13 mouse cellular contexts compared by ENCODE assay signal in the genomic region with DNA sequence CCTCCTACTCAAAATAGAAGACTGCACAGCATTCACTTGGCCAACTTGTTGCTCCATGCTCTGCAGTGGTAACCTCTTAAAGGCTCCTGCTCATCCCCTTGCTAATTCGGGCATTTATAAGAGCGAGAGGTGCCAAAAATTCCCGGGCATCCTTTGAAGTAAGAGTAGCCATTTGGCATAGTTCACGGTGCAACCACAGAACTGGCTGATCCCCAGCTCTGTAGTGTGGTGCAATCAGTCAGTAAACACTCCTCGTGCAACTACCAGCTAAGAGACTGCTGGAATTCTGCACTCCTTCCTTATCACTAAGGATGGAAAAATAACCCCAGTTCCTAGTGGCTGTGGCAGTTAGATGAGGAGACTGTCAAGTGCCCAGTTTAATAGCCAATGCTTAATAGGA. TPM values are rescaled to one million over a fixed set of nuclear protein-coding genes. Genes with fewer than 3 reads are reported as not detected.
DNase-seq lines count a peak whose midpoint lies in the region; TF ChIP-seq lines count a peak whose summit lies in the region.
"Had no signal": no experiment of that assay in that cellular context is flagged by ENCODE, and none has a peak within 500 bp of the region (broad histone marks: within the 10 kb centered on the region; RNA-seq: fewer than 3 reads in every experiment).

No protein-coding gene starts in this region.

- H3K4me3 ChIP-seq in liver, adult 2 months (ENCODE audit: insufficient read depth, low read depth, low read length), result no peak overlapping the region
- H3K4me3 ChIP-seq in embryonic facial prominence, embryonic 10.5 days, result no peak overlapping the region
- H3K4me3 ChIP-seq: limb, embryonic 15.5 days had no signal

- no peak overlapping the region for H3K27ac ChIP-seq in liver, adult 2 months (replicated peaks; ENCODE audit: insufficient read depth, low read depth, low read length)
- no peak overlapping the region for H3K27ac ChIP-seq in embryonic facial prominence, embryonic 10.5 days (replicated peaks)
- H3K27ac ChIP-seq: limb, embryonic 15.5 days had no signal

- peak; percentile 94 for DNase-seq in liver, adult 2 months (ENCODE audit: extremely low read depth, low read depth, low spot score)
- no peak for DNase-seq in liver
- DNase-seq in cerebellum, postnatal 14 days, result peak; percentile 48 to 63
- DNase-seq in heart, postnatal 10 days, result peak; percentile 77 to 79
- DNase-seq in ovary, postnatal 14 days (ENCODE audit: low spot score), result peak; percentile 36
- DNase-seq in retina, embryonic 14.5 days (ENCODE audit: low spot score), result no peak
- no peak for DNase-seq in yolk sac, embryonic 10.5 days (ENCODE audit: low spot score)
- DNase-seq in embryonic facial prominence, embryonic 10.5 days (ENCODE audit: low spot score), result no peak

- no peak for TF ChIP-seq CTCF in liver, adult 2 months (IDR thresholded peaks at IDR 0.05; ENCODE audit: low read depth, low read length)

- no peak overlapping the region for H3K9ac ChIP-seq in liver, adult 2 months (ENCODE audit: low read depth, low read length)
- H3K9ac ChIP-seq: limb, embryonic 15.5 days had no signal

- 19% methylated on average over 5 of the region's 5 CpGs for WGBS in liver, adult 2 months
- WGBS in embryonic facial prominence, embryonic 10.5 days, result 87% methylated on average over 5 of the region's 5 CpGs

- TF ChIP-seq POLR2A in liver, adult 2 months (IDR thresholded peaks at IDR 0.05; ENCODE audit: extremely low read depth, insufficient read depth, low read length), result no peak

- no peaks in the 10 kb centered on the region for H3K79me2 ChIP-seq in liver, adult 2 months (ENCODE audit: control insufficient read depth, insufficient read depth, low read length)

- intact Hi-C loops in heart, postnatal 10 days (cut with DNase I), result loop anchor here (2.0 kb wide), 1 partner anchor 34 kb away; no protein-coding TSS in a partner anchor

- no peaks in the 10 kb centered on the region for H3K36me3 ChIP-seq in liver, adult 2 months (ENCODE audit: control insufficient read depth, insufficient read depth, low read length)
- H3K36me3 ChIP-seq in embryonic facial prominence, embryonic 10.5 days (replicated peaks), result no peaks in the 10 kb centered on the region
- H3K36me3 ChIP-seq: limb, embryonic 15.5 days had no signal

- H3K27me3 ChIP-seq in liver, adult 2 months (ENCODE audit: control insufficient read depth, insufficient read depth, low read length), result no peaks in the 10 kb centered on the region
- no peaks in the 10 kb centered on the region for H3K27me3 ChIP-seq in embryonic facial prominence, embryonic 10.5 days (replicated peaks; ENCODE audit: low read depth, poor library complexity, severe bottlenecking)
- H3K27me3 ChIP-seq: limb, embryonic 15.5 days had no signal

- no peaks in the 10 kb centered on the region for H3K9me3 ChIP-seq in embryonic facial prominence, embryonic 10.5 days
- H3K9me3 ChIP-seq: limb, embryonic 15.5 days had no signal

- peaks cover 2% of the 10 kb centered on the region; the same call in 1 of the 2 replicates for H3K4me1 ChIP-seq in liver, adult 2 months (ENCODE audit: control insufficient read depth, insufficient read depth, low read length)
- peaks cover 13% of the 10 kb centered on the region for H3K4me1 ChIP-seq in embryonic facial prominence, embryonic 10.5 days

RNA-seq across cellular contexts. Expression of gene Dynlrb2, which starts 3.9 kb away (rescaled TPM):
- not detected in 2 replicates for total RNA-seq in liver, adult 2 months (2014; rRNA removed)
- polyA plus RNA-seq in liver, adult 2 months (2012; rRNA removed), result not detected in 2 replicates
- not detected for total RNA-seq in heart, postnatal 10 days (2021)
- polyA plus RNA-seq in embryonic facial prominence, embryonic 10.5 days (2016; fragmentation: Nextera tagmentation; extraction: Ambion mirVana), result 1.2 and 2.1 TPM in 2 replicates
- total RNA-seq: gastrocnemius, postnatal 4 days had no signal
- polyA plus RNA-seq: activated CD4-positive, CD25-positive, alpha-beta regulatory T cell, adult 4 months; embryonic facial prominence, embryonic 11.5 days; intestine, embryonic 14.5 days; limb, embryonic 15.5 days had no signal

Comparison
In these comparisons a context has a peak if more than half of its experiments do, and no peak if none do; other contexts are left out.
1. DNase-seq: peak in liver, adult 2 months (single experiment), cerebellum, postnatal 14 days (2 of 2), heart, postnatal 10 days (2 of 2) and ovary, postnatal 14 days (single experiment); none in liver (single experiment), retina, embryonic 14.5 days (single experiment), yolk sac, embryonic 10.5 days (single experiment) and embryonic facial prominence, embryonic 10.5 days (single experiment).